Mouse (Mus musculus) myocyte (in vitro differentiated cells): ENCODE measurements around the gene Msrb1. TPM values are rescaled to one million over a fixed set of nuclear protein-coding genes. Genes with fewer than 3 reads are reported as not detected.

ENCODE experiments used
- H3K27me3 ChIP-seq: one replicate; pipeline ENCODE4 v1.6.1; 2011; ENCODE audit not compliant: control insufficient read depth, insufficient read depth, insufficient read length
- H3K36me3 ChIP-seq: one replicate; pipeline ENCODE4 v1.6.1; 2011; ENCODE audit not compliant: control insufficient read depth, insufficient read depth
- H3K4me2 ChIP-seq: one replicate; pipeline ENCODE4 v1.6.1; 2011; ENCODE audit warnings: low read depth, control low read depth
- H3K4me3 ChIP-seq: one replicate; pipeline ENCODE4 v1.5.1; 2011; ENCODE audit warnings: mild to moderate bottlenecking, control low read depth, moderate library complexity
- H3K79me2 ChIP-seq: one replicate; pipeline ENCODE4 v1.6.1; 2011; ENCODE audit not compliant: control insufficient read depth, insufficient read depth
- H3ac ChIP-seq: one replicate; pipeline ENCODE4 v1.6.1; 2011; ENCODE audit not compliant: control insufficient read depth, insufficient read length
- CEBPB ChIP-seq: IDR thresholded peaks from 2 replicates; pipeline ENCODE4 v1.6.1; 2011; ENCODE audit warnings: mild to moderate bottlenecking, moderate library complexity; ENCODE audit not compliant: poor library complexity, insufficient read depth, severe bottlenecking
- E2F4 ChIP-seq: IDR thresholded peaks from one replicate; pipeline ENCODE4 v1.6.1; 2011; ENCODE audit warnings: mild to moderate bottlenecking, control low read depth, moderate library complexity; ENCODE audit not compliant: insufficient read depth
- MAX ChIP-seq: IDR thresholded peaks from one replicate; pipeline ENCODE4 v1.6.1; 2011; ENCODE audit warnings: low read depth, mild to moderate bottlenecking, control low read depth
- MYOD1 ChIP-seq, 3 experiments: IDR thresholded peaks; one replicate each; pipeline ENCODE4 v1.6.1; 2011; ENCODE audit warnings: control low read depth in 2 of 3, low read depth in 2 of 3, mild to moderate bottlenecking in 2 of 3, moderate library complexity in 1 of 3; ENCODE audit not compliant: insufficient read length in 2 of 3, control insufficient read depth in 1 of 3
- MYOG ChIP-seq, 3 experiments: IDR thresholded peaks; one replicate each; pipeline ENCODE4 v1.6.1; 2011; ENCODE audit warnings: control low read depth in 2 of 3, low read depth in 2 of 3, mild to moderate bottlenecking in 2 of 3; ENCODE audit not compliant: insufficient read length in 2 of 3, control insufficient read depth in 1 of 3, insufficient read depth in 1 of 3
- POLR2A ChIP-seq: IDR thresholded peaks from one replicate; pipeline ENCODE4 v1.6.1; 2011; ENCODE audit warnings: low read depth, mild to moderate bottlenecking, control low read depth, moderate library complexity; ENCODE audit not compliant: insufficient read length
- POLR2AphosphoS2 ChIP-seq: IDR thresholded peaks from one replicate; pipeline ENCODE4 v1.6.1; 2011; ENCODE audit warnings: low read depth, control low read depth; ENCODE audit not compliant: insufficient read length
- REST ChIP-seq: IDR thresholded peaks from one replicate; pipeline ENCODE4 v1.6.1; 2011; ENCODE audit warnings: mild to moderate bottlenecking, control low read depth, moderate library complexity; ENCODE audit not compliant: insufficient read depth, insufficient read length
- SRF ChIP-seq: IDR thresholded peaks from one replicate; pipeline ENCODE4 v1.6.1; 2011; ENCODE audit warnings: low read depth; ENCODE audit not compliant: control insufficient read depth, insufficient read length
- TCF12 ChIP-seq: IDR thresholded peaks from one replicate; pipeline ENCODE4 v1.6.1; 2011; ENCODE audit warnings: mild to moderate bottlenecking, control low read depth; ENCODE audit not compliant: poor library complexity, insufficient read depth, severe bottlenecking
- TCF3 ChIP-seq: IDR thresholded peaks from one replicate; pipeline ENCODE4 v1.6.1; 2011; ENCODE audit warnings: low read depth, control low read depth; ENCODE audit not compliant: insufficient read length
- USF1 ChIP-seq: IDR thresholded peaks from one replicate; pipeline ENCODE4 v1.6.1; 2011; ENCODE audit warnings: low read depth, mild to moderate bottlenecking, control low read depth, moderate library complexity
- polyA plus RNA-seq: library from polyadenylated mRNA; unstranded; fragments of >200 nt; fragmentation: generic; extraction: Trizol; gene quantifications from one replicate; pipeline ENCODE4 v1.2.1, GENCODE M21; 2012; ENCODE audit warnings: missing spikeins

Gene Msrb1
- polyA plus RNA-seq, 1 experiment = 73.9 TPM

DNA sequence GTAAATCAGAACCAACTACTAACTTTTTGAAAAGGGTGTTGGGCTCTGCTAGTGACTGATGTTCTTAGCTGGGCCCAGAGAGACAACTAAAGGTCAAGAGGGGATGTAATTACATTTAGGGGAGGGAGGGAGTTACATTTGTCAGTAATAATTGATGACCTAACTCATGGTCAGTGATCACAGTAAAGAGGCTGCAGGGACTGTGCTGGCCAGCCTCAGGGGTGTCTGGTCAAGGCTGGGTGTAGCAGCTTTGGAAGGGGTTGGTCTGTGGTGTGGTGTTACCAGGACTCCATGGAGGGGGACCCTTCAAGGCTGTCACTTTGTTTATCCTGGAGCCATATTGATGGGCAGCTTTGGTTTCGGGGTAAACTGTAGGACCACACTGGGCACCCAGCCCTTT lies 21.0 kb downstream of the Msrb1 start:
- H3K27me3 ChIP-seq = peaks cover 56% of the 10 kb centered on the region

DNA sequence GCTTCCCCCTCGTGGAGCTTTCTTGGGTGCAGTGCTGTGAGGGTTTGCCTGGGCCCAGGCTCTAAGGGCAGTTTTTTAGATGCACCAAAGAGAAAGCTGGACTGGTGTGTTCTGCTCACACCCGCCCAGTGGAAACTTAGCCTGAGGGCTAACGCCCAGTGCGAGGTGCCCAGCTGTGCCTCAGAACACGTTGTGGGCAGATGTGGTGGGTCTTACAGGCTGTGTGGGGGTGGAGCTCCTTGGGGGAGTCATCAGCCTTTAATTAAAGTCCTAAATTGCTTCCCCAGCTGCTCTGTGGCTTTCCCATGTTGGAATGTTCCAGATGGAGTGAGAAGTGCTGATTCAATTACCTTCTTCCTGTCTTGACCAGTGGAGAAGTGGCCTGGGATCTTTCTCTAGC lies 24.7 kb downstream of the Msrb1 start:
- Histone ChIP-seq H3K27me3 (peaks cover 55% of the 10 kb centered on the region), H3K36me3 (no peaks in the 10 kb centered on the region), H3K4me3 (no peak overlapping the region), H3ac (no peak overlapping the region), H3K79me2 (no peaks in the 10 kb centered on the region), H3K4me2 (no peak overlapping the region)
- TF ChIP-seq USF1 = no peak
- TF ChIP-seq REST = no peak
- TF ChIP-seq MYOD1 (IDR thresholded peaks at IDR 0.05; ENCODE audit: control insufficient read depth in 1 of 3, insufficient read length in 2 of 3, low read depth in 2 of 3) = no peak
- TF ChIP-seq POLR2AphosphoS2 = no peak
- no peak for TF ChIP-seq CEBPB
- no peak for TF ChIP-seq MYOG (IDR thresholded peaks at IDR 0.05; ENCODE audit: control insufficient read depth in 1 of 3, insufficient read depth in 1 of 3, insufficient read length in 2 of 3, low read depth in 2 of 3)

More for the DNA sequence above, 21.0 kb downstream of the Msrb1 start:
- TF ChIP-seq MYOD1 (IDR thresholded peaks at IDR 0.05; ENCODE audit: control insufficient read depth in 1 of 3, insufficient read length in 2 of 3, low read depth in 2 of 3) = no peak
- TF ChIP-seq USF1 = no peak
- no peak for TF ChIP-seq MAX
- TF ChIP-seq TCF12 = no peak
- no peak for TF ChIP-seq POLR2A
- TF ChIP-seq SRF = no peak
- no peak for TF ChIP-seq MYOG (IDR thresholded peaks at IDR 0.05; ENCODE audit: control insufficient read depth in 1 of 3, insufficient read depth in 1 of 3, insufficient read length in 2 of 3, low read depth in 2 of 3)
- no peak for TF ChIP-seq REST
- TF ChIP-seq POLR2AphosphoS2 = no peak
- TF ChIP-seq CEBPB = no peak
- TF ChIP-seq TCF3 = no peak
- no peak for TF ChIP-seq E2F4
- no peaks in the 10 kb centered on the region for H3K79me2 ChIP-seq
- no peaks in the 10 kb centered on the region for H3K36me3 ChIP-seq
- no peak overlapping the region for H3K4me3 ChIP-seq
- H3K4me2 ChIP-seq = no peak overlapping the region
- H3ac ChIP-seq = no peak overlapping the region

DNA sequence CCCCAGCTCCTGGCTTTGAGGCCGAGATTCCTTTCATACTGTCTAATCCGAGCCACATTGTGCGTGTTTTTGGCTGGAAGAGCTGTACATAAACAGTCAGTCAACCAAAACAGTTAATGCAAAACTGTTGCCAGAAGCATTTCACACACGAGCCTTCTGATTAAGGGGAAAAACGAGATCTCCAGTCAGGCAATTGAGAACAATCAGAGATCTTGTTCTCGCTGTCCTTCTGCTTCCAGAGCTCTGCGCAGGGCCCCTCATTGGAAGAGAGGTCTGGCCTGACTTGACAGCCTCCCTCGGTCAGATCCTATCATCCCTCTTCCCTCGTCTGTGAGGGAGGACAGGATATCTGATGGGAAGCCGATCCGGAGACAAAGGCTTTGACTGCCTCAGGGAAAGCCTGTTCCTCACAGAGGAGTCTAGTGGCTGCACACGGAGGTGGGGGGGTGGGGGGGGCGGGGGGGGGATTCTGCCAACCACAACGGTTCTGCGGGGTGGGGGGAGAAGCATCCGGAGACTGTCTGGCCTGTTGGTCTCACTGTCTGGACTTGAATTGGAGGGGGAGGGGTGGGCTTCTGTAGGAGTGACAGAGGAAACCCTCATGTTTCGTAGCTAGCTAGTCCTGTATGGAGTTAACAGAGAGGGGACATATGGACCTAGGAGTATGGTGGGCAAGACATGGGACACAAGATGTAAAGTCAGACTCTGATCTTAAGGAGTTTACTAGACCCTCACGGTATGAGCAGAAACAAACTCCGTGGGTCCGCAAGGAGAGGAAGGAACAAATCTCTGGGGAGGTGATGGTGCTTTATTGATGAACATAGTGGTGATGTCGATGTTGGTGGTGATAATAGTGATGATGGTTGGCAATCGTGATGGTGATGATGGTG lies 28.8 kb downstream of the Msrb1 start:
- Histone ChIP-seq H3K4me2 (no peak overlapping the region), H3K27me3 (peaks cover 60% of the 10 kb centered on the region), H3K79me2 (no peaks in the 10 kb centered on the region), H3K4me3 (no peak overlapping the region), H3ac (no peak overlapping the region), H3K36me3 (no peaks in the 10 kb centered on the region)
- TF ChIP-seq TCF12 = no peak

DNA sequence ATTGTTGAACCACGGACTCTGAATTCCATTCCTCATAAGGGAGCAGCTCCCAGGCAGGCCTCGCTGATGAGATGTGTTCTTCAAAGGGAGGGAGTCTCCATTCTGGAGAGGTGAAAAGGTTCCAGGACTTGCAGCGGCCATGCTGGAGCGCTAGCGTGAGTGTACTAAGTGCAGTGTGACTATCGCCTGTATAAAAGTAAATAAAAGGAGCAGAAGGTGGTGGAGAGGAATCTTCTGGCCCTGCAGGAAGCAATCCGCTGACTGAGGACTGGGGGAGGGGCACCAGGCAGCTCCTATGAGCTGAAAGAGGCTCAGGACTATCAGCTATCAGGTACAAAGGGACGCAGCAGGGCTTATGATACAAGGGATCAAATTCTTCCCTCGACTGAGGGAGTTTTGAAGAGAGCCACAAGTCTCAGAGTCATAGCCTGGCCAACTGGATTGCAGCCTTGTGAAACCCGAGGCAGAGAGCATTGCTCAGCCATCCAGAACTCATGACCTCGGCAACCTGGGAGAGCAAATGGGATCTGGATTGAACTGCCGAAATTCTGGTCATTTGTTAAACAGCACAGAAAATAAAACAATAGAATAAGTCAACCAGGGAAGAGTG lies 29.9 kb downstream of the Msrb1 start:
- TF ChIP-seq REST = no peak
- no peak for TF ChIP-seq USF1
- no peak for TF ChIP-seq TCF3
- no peak for TF ChIP-seq MYOD1 (IDR thresholded peaks at IDR 0.05; ENCODE audit: control insufficient read depth in 1 of 3, insufficient read length in 2 of 3, low read depth in 2 of 3)
- TF ChIP-seq POLR2AphosphoS2 = no peak
- no peak overlapping the region for H3ac ChIP-seq
- no peaks in the 10 kb centered on the region for H3K79me2 ChIP-seq
- H3K4me3 ChIP-seq = no peak overlapping the region
- H3K4me2 ChIP-seq = no peak overlapping the region
- H3K27me3 ChIP-seq = peaks cover 56% of the 10 kb centered on the region
- H3K36me3 ChIP-seq = no peaks in the 10 kb centered on the region

DNA sequence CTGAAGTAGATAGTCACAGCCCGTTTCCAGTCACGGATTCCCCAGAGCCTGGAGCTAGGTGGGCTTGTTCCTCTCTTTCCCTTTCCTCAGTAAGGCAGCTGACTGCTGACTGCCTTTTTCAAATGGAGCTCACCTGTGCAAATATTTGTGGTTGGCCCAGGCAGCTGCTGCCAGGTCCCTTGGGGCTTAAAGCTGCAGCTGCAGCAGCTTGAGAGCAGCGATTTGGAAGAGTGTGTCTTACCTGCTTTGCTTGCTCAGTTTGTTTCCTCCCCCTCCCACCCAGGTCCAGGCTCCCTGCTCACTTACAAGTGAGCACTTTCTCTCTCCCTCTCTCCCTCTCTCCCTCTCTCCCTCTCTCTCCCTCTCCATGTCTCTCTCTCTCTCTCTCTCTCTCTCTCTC lies 32.7 kb downstream of the Msrb1 start:
- no peaks in the 10 kb centered on the region for H3K36me3 ChIP-seq
- H3K4me3 ChIP-seq = no peak overlapping the region
- TF ChIP-seq SRF (no peak), MYOD1 (IDR thresholded peaks at IDR 0.05; ENCODE audit: control insufficient read depth in 1 of 3, insufficient read length in 2 of 3, low read depth in 2 of 3) (no peak), TCF3 (no peak), E2F4 (no peak), POLR2A (no peak), MYOG (IDR thresholded peaks at IDR 0.05; ENCODE audit: control insufficient read depth in 1 of 3, insufficient read depth in 1 of 3, insufficient read length in 2 of 3, low read depth in 2 of 3) (no peak), CEBPB (no peak), USF1 (no peak), POLR2AphosphoS2 (no peak), MAX (no peak), REST (no peak), TCF12 (no peak)
- peaks cover 54% of the 10 kb centered on the region for H3K27me3 ChIP-seq
- no peak overlapping the region for H3K4me2 ChIP-seq
- no peaks in the 10 kb centered on the region for H3K79me2 ChIP-seq
- no peak overlapping the region for H3ac ChIP-seq
